22 mouse cellular contexts compared by ENCODE assay signal in the genomic region with DNA sequence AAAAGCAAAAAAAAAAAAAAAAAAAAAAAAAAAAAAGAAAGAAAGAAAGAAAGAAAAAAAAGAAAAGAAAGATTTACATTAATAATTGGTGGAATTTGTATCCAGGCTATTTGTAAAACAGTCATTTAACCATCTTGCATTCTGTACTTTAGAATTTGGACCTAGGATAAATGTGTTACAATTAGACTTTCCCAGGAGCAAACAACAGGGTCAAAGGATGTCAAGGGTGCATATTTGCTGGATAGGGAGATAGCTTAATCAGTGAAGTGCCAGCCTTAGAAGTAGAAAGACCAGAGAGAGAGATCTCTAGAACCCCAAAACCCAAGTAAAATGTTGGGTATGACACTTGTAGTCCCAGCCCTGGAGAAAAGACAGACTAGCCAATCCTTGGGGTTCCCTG.
"Had no signal": no experiment of that assay in that cellular context is flagged by ENCODE, and none has a peak within 500 bp of the region (broad histone marks: within the 10 kb centered on the region; RNA-seq: fewer than 3 reads in every experiment).

No protein-coding gene starts in this region.

- H3K27ac ChIP-seq: layer of hippocampus, adult 2 months; limb, embryonic 10.5 days; limb, embryonic 13.5 days; liver, embryonic 14.5 days; macrophage; midbrain, embryonic 12.5 days; midbrain, embryonic 15.5 days; neural tube, embryonic 12.5 days; neural tube, embryonic 15.5 days; stomach, postnatal 0 days had no signal

- H3K9ac ChIP-seq: limb, embryonic 13.5 days; liver, embryonic 14.5 days; liver, postnatal 0 days; lung, embryonic 14.5 days; midbrain, embryonic 12.5 days; midbrain, embryonic 15.5 days; neural tube, embryonic 12.5 days; neural tube, embryonic 15.5 days had no signal

- H3K4me1 ChIP-seq: limb, embryonic 13.5 days; neural tube, embryonic 12.5 days; neural tube, embryonic 15.5 days had no signal

- DNase-seq: kidney, postnatal 14 days; layer of hippocampus, adult 9-11 months; liver; liver, postnatal 0 days; lung, embryonic 14.5 days; right cerebral cortex, adult 18-20 months; right cerebral cortex, postnatal 14 days; right cerebral cortex, postnatal 4 days; thymus, adult 2 months; thymus, postnatal 14 days; thymus, postnatal 4 days had no signal

- H3K27me3 ChIP-seq: limb, embryonic 13.5 days; midbrain, embryonic 12.5 days; midbrain, embryonic 15.5 days; neural tube, embryonic 12.5 days; neural tube, embryonic 15.5 days had no signal

- H3K9me3 ChIP-seq: limb, embryonic 10.5 days; limb, embryonic 13.5 days; midbrain, embryonic 12.5 days; midbrain, embryonic 15.5 days; neural tube, embryonic 12.5 days; neural tube, embryonic 15.5 days had no signal

- H3K4me2 ChIP-seq: limb, embryonic 13.5 days; lung, embryonic 14.5 days; midbrain, embryonic 12.5 days; midbrain, embryonic 15.5 days; neural tube, embryonic 12.5 days; neural tube, embryonic 15.5 days had no signal

- H3K4me3 ChIP-seq: layer of hippocampus, adult 2 months; limb, embryonic 10.5 days; limb, embryonic 13.5 days; midbrain, embryonic 12.5 days; midbrain, embryonic 15.5 days; neural tube, embryonic 12.5 days; neural tube, embryonic 15.5 days had no signal

- ATAC-seq: liver, postnatal 0 days; lung, postnatal 0 days; midbrain, embryonic 15.5 days had no signal

- H3K36me3 ChIP-seq: limb, embryonic 10.5 days; limb, embryonic 13.5 days; midbrain, embryonic 12.5 days; midbrain, embryonic 15.5 days; neural tube, embryonic 12.5 days; neural tube, embryonic 15.5 days had no signal
